Mouse (Mus musculus): Measurements from ENCODE around the gene Olfr1416. TPM values are rescaled to one million over a fixed set of nuclear protein-coding genes. Genes with fewer than 3 reads are reported as not detected.
"Not testable (repeated sequence)": the region's sequence is repeated elsewhere in the genome, so short reads cannot be mapped to it uniquely, and the experiment has no call there.

The Olfr1416 gene
- polyA plus RNA-seq (2016; fragmentation: Nextera tagmentation; extraction: Ambion mirVana) = not detected in 2 replicates

DNA sequence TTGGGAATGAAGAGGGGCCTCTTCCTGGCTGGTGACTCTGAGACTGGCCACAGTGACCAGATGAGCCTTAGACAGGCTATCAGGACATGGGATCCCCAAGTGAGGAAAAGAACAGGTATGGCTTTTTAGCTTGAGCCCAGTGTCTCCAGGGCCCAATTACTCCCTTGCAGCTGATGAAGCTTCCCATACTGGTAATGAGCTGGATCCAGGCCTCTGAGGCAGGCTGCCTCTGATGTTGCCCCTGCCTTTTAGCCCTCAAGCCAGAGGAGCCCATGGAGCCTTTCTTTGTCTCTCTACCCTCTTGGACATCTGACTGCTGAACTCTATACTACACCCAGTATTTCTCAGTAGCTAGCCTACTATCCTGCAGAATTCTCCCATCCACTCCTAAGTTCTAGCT is at the start of gene Olfr1416:
Gene Olfr1416, minus strand, starts transcription at position 101 of the 400 bp plus-strand sequence.
- H3K36me3 ChIP-seq (replicated peaks) = no peaks in the 10 kb centered on the region
- peaks cover 10% of the 10 kb centered on the region; the same call in 1 of the 2 replicates for H3K9me3 ChIP-seq
- H3K9ac ChIP-seq = no peak within 1 kb of the TSS
- no peak within 1 kb of the TSS for H3K4me2 ChIP-seq
- ATAC-seq (ENCODE audit: low FRiP score) = no peak
- no peaks in the 10 kb centered on the region for H3K4me1 ChIP-seq
- H3K27me3 ChIP-seq = 0 out of 2 replicates have a peak, but pooled peaks cover 14% of the 10 kb centered on the region
- H3K4me3 ChIP-seq (replicated peaks) = no peak within 1 kb of the TSS
- H3K27ac ChIP-seq = no peak within 1 kb of the TSS

DNA sequence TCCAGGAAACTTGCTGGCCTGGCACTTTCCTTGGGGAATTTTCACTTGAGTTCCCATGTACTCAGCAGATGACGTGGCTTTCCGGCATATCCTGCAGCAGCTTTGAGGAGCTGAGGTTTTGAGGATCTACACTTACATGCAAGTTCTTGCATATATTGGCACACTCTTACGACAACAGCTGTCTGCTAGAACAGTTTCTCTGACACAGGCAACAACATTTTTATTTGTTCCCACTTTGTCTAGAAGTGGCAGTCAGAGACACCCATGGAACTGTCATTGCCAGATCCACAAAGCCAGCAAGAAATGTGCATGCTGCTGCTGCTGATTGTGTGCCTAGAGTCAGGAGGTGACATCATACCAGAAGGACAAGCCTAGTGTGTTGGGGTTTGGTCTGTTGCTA is 38.9 kb upstream of the Olfr1416 start:
- Histone ChIP-seq H3K36me3 (replicated peaks) (no peaks in the 10 kb centered on the region), H3K27me3 (0 out of 2 replicates have a peak, but pooled peaks cover 3% of the 10 kb centered on the region), H3K27ac (no peak overlapping the region), H3K4me2 (no peak overlapping the region), H3K4me3 (replicated peaks) (no peak overlapping the region), H3K9me3 (no peaks in the 10 kb centered on the region), H3K4me1 (0 out of 2 replicates have a peak, but pooled peaks cover 2% of the 10 kb centered on the region), H3K9ac (no peak overlapping the region)
- ATAC-seq (ENCODE audit: low FRiP score) = no peak
- WGBS = 92% methylated on average over 3 of the region's 3 CpGs

DNA sequence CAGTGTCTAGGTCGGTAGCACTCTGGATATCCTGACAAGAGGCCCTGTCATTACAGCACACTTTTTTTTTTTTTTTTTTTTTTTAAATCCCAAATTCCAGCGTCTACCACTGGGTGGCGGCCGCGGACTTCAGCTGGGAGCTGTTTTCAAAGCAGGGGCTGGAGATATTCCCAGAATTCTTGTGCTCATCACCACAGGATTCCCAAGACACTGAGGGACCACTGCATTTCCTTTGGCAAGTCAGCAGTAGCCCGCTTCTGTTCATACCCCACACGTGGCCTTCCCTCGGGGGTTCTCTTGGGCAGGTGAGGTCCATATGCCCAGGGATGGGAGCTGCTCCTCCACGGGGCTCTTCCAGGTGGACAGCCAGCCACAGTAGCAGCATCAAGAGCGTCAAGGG is 36.5 kb upstream of the Olfr1416 start:
- no peak overlapping the region for H3K27ac ChIP-seq
- no peaks in the 10 kb centered on the region for H3K36me3 ChIP-seq (replicated peaks)
- no peak overlapping the region for H3K4me3 ChIP-seq (replicated peaks)
- no peak for ATAC-seq (ENCODE audit: low FRiP score)
- H3K9ac ChIP-seq = no peak overlapping the region
- H3K9me3 ChIP-seq = no peaks in the 10 kb centered on the region
- 0 out of 2 replicates have a peak, but pooled peaks cover 2% of the 10 kb centered on the region for H3K4me1 ChIP-seq
- 27% methylated on average over 10 of the region's 10 CpGs for WGBS
- H3K27me3 ChIP-seq = 0 out of 2 replicates have a peak, but pooled peaks cover 3% of the 10 kb centered on the region
- H3K4me2 ChIP-seq = no peak overlapping the region

DNA sequence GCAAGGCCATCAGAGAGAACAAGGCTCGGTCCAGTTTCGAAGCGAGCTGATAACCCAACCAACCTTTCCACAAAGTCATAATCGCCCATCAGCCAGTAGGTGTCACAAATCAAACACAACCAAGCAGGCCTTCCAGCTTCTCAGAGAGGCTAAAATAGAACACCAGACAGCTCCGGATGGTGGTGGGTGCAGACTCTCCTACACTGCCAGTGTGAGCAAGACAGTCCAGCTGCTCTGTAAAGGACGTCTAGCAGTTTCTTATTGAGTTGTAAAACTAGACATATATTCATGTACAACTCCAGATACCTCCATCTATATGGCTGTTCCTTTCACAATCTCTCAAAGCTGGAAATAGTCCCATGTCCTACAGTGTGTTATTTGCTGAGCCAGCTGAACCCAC is 34.1 kb upstream of the Olfr1416 start:
- Histone ChIP-seq H3K4me1 (0 out of 2 replicates have a peak, but pooled peaks cover 2% of the 10 kb centered on the region), H3K4me3 (replicated peaks) (no peak overlapping the region), H3K4me2 (no peak overlapping the region), H3K9ac (no peak overlapping the region), H3K27me3 (0 out of 2 replicates have a peak, but pooled peaks cover 3% of the 10 kb centered on the region), H3K27ac (no peak overlapping the region), H3K9me3 (no peaks in the 10 kb centered on the region), H3K36me3 (replicated peaks) (no peaks in the 10 kb centered on the region)
- no peak for ATAC-seq (ENCODE audit: low FRiP score)
- WGBS = 88% methylated on average over 6 of the region's 6 CpGs

DNA sequence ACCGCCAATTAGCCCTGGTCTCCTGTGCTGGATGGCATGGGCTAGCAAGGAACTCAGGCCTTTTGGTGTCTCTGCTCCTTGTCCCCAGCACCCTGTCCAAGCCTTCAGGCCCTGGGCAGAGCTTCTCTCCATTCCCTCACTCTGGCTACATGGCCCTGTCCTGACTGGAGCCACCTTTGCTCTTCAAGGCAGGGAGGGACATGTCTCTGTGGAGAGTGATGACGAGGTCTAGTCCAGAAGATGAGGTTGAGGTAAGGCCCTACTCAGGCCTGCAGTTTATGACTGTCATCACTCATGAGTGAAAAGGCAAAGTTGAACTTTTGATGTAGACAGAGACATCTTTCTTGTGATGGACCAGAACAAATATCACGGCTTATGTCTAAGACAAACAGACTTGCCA is 33.6 kb upstream of the Olfr1416 start, which contains the start of gene Olfr1414:
Gene Olfr1414, minus strand, starts transcription at position 101 of the 400 bp plus-strand sequence.
- no peak within 1 kb of the TSS for H3K4me2 ChIP-seq
- H3K27ac ChIP-seq = no peak within 1 kb of the TSS
- no peak within 1 kb of the TSS for H3K4me3 ChIP-seq (replicated peaks)
- no peaks in the 10 kb centered on the region for H3K36me3 ChIP-seq (replicated peaks)
- no peak for ATAC-seq (ENCODE audit: low FRiP score)
- H3K27me3 ChIP-seq = 0 out of 2 replicates have a peak, but pooled peaks cover 3% of the 10 kb centered on the region
- no peaks in the 10 kb centered on the region for H3K9me3 ChIP-seq
- no peak within 1 kb of the TSS for H3K9ac ChIP-seq
- 0 out of 2 replicates have a peak, but pooled peaks cover 2% of the 10 kb centered on the region for H3K4me1 ChIP-seq
- 86% methylated on average over 3 of the region's 3 CpGs for WGBS

DNA sequence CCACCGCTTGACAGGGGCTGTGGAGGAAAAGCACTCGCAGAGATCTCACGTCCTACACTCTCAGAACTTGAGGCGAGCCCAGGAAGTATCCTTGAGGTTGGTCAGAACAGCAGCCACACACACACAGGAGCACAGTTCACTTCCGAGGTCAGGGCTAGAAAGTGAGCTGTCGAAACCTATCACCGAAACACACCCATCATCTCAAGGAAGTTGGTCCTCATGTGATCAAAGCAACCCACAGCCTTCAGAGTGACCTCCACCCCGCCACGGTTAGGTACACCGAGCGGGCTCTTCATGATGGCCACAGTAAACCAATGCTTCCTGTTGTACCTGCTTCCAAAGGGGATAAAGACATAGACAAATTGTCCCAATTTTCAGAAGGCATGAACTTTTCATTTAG is 30.5 kb upstream of the Olfr1416 start:
- Histone ChIP-seq H3K4me3 (replicated peaks) (no peak overlapping the region), H3K9ac (no peak overlapping the region), H3K27me3 (0 out of 2 replicates have a peak, but pooled peaks cover 3% of the 10 kb centered on the region), H3K27ac (no peak overlapping the region), H3K4me1 (no peaks in the 10 kb centered on the region), H3K36me3 (replicated peaks) (no peaks in the 10 kb centered on the region), H3K9me3 (no peaks in the 10 kb centered on the region), H3K4me2 (no peak overlapping the region)
- no peak for ATAC-seq (ENCODE audit: low FRiP score)
- 87% methylated on average over 11 of the region's 11 CpGs for WGBS

DNA sequence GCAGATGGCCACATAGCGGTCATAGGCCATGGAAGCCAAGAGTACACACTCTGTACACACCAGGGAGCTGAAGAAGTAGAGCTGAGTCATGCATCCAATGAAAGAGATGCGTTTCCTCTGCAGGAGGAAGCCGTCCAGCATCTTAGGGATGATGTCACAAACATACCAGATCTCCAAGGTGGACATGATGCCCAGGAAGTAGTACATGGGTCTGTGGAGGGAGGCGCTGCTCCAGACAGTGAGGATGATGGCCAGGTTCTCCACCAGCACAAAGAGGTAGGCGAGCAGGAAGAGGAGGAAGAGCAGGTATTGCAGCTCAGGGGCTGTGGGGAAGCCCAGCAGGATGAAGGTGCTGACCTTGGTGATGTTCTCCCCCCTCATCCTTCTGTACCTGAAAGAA is 26.7 kb upstream of the Olfr1416 start:
- not testable (repeated sequence) for H3K36me3 ChIP-seq (replicated peaks); H3K9ac ChIP-seq; H3K4me3 ChIP-seq (replicated peaks); H3K4me1 ChIP-seq; H3K9me3 ChIP-seq; H3K27ac ChIP-seq; ATAC-seq (ENCODE audit: low FRiP score); H3K27me3 ChIP-seq; H3K4me2 ChIP-seq
- 87% methylated on average over 5 of the region's 5 CpGs for WGBS

DNA sequence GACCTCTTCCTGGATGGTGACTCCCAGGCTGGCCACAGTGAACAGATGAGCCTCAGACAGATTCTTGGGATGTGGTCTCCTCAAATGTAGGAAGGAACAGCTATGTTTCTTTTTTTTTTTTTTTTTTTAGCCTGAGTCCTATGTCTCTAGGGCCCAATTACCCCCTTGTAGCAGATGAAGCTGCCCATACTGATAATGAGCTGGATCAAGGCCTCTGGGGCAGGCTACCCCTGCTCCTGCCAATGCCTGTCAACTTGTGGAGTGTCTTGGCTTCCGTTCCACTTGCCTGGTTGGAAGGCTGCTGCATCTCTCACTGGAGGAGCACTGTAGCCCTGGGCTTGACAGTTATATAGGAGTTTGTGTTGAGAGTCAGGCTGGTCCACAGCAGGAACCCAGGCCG is 11.1 kb upstream of the Olfr1416 start, which contains the start of gene Olfr1415:
Gene Olfr1415, minus strand, starts transcription at position 101 of the 400 bp plus-strand sequence.
- no peak within 1 kb of the TSS for H3K27ac ChIP-seq
- 92% methylated on average over 2 of the region's 2 CpGs for WGBS
- H3K36me3 ChIP-seq (replicated peaks) = no peaks in the 10 kb centered on the region
- H3K27me3 ChIP-seq = no peaks in the 10 kb centered on the region
- no peaks in the 10 kb centered on the region for H3K9me3 ChIP-seq
- H3K9ac ChIP-seq = no peak within 1 kb of the TSS
- H3K4me2 ChIP-seq = no peak within 1 kb of the TSS
- ATAC-seq (ENCODE audit: low FRiP score) = no peak
- no peaks in the 10 kb centered on the region for H3K4me1 ChIP-seq
- no peak within 1 kb of the TSS for H3K4me3 ChIP-seq (replicated peaks)

DNA sequence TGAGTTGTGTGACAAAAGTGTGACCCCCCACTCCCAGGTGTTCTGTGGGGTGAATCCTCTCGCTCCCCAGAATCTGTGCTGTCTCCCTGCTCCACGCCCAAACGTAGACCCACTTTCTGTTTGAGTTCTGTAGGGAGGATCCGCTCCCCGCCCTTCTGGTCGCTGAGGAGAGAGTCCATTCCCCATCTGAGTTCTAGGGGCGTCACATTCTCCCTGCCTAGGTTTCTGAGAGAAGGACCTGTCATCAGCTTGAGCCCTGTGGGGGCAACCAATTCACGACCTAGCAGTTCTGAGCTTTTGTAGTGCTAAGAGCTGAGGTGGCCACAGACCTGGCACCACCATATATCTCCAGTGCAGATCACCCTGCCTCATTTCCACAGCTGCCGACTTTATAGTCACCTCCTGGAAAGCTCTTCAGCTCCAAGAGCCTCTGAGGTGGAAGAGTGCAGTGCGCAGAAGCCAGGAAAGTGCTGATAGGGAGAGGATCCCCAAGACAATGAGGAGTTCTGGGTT is 10.8 kb downstream of the Olfr1416 start:
- 5% methylated on average over 10 of the region's 10 CpGs for WGBS
- no peak; the same call in 1 of the 2 replicates for ATAC-seq (ENCODE audit: low FRiP score)
- peak overlapping the region; percentile 97 for H3K4me3 ChIP-seq (replicated peaks)
- peak overlapping the region; percentile 86 for H3K4me2 ChIP-seq
- no peaks in the 10 kb centered on the region for H3K9me3 ChIP-seq
- H3K36me3 ChIP-seq (replicated peaks) = peaks cover 19% of the 10 kb centered on the region
- peak overlapping the region; percentile 90 for H3K9ac ChIP-seq
- peaks cover 15% of the 10 kb centered on the region for H3K4me1 ChIP-seq
- no peak overlapping the region for H3K27ac ChIP-seq
- peaks cover 9% of the 10 kb centered on the region for H3K27me3 ChIP-seq

DNA sequence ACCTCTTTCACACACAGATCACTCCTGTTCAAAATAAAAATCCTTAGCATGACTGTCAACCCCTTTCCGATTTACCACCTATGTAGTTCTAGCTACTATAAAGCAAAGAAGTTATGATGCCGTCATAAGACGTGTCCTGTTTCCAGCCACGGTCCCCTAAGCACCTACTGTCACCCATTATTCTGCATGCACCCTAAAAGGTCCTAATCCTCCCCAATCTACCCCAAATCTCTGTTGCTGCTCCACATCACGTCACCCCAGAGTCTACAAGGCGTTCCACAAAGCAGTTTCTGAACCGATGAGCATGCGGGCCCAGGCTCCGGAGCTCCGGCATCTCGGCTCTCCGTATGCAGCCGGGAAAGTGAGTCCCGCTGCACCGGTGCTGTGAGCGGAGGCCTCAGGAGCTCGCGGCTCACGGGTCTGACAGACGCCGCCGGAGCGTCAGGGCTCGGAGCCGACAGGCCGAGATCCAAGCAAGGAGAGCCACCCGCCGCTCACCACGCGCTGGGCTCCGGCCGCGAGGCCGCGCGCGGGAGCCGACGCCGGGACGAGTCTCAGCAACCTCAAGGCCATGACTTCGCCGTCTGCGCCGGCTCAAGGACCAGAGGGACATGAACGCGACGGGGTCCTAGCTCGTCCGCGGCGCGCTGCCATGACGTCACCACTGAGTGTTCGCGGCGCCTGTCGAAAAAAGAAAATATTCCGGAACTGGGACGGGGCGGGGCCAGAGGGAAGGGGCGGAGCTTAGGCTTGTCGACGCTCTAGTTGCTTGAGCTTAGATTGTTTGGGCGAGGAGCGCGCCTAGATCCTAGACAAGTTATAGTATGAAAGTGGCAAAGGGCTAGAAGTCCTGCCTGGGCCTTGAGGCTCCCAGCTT is 11.5 kb downstream of the Olfr1416 start, which contains the start of gene Ndufa10:
Gene Ndufa10, minus strand, starts transcription at position 696 of the 877 bp plus-strand sequence.
- H3K9me3 ChIP-seq = no peaks in the 10 kb centered on the region
- H3K4me2 ChIP-seq = peak within 1 kb of the TSS; percentile 86
- peaks cover 26% of the 10 kb centered on the region for H3K36me3 ChIP-seq (replicated peaks)
- peaks cover 3% of the 10 kb centered on the region; the same call in 1 of the 2 replicates for H3K27me3 ChIP-seq
- peak; percentile 96 for ATAC-seq (ENCODE audit: low FRiP score)
- H3K27ac ChIP-seq = peak within 1 kb of the TSS; percentile 59
- WGBS = 1% methylated on average over 67 of the region's 67 CpGs
- peak within 1 kb of the TSS; percentile 97 for H3K4me3 ChIP-seq (replicated peaks)
- H3K4me1 ChIP-seq = peaks cover 15% of the 10 kb centered on the region
- H3K9ac ChIP-seq = peak within 1 kb of the TSS; percentile 90

DNA sequence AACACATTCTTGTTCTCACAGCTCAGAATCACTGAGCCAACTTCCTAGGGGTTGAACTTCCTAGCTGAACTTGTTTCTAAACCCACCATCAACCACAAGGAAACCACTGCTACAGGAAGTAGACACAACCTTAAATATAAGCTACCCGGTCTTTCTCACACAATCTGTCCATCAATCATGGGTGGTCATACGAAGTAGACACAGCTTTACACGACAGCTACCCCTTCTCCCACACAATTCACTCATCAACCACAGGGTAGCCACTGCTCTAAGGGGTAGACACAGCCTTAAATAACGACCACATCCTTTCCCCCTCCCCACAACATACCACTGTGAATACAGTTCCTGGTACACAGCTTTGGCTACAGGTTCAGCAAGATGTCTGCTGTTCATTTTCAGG is 16.0 kb downstream of the Olfr1416 start:
- no peak for ATAC-seq (ENCODE audit: low FRiP score)
- Histone ChIP-seq H3K36me3 (replicated peaks) (peaks cover 71% of the 10 kb centered on the region), H3K4me2 (no peak overlapping the region), H3K9me3 (no peaks in the 10 kb centered on the region), H3K4me1 (peaks cover 10% of the 10 kb centered on the region), H3K4me3 (replicated peaks) (no peak overlapping the region), H3K27ac (no peak overlapping the region), H3K27me3 (no peaks in the 10 kb centered on the region), H3K9ac (no peak overlapping the region)
- WGBS = 87% methylated on average over 4 of the region's 4 CpGs

DNA sequence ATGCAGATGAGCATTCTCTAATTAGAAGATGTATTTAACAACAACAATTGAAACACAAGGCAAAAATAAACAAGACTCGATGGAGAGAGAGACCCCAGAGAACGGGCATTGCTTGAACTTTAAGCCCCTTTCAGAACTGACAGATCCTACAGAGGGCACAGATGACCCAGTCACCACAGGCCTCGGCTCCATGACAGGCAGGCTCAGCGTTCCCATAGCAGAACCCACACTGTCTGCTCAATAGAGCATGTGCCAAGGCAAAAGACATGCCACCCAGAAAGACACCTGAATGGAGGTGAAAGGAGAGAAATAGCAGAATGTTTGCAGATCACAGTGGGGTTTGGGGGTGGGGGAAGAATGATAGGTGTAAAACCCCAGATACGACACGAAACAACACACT is 26.5 kb downstream of the Olfr1416 start:
- no peaks in the 10 kb centered on the region for H3K9me3 ChIP-seq
- no peak overlapping the region for H3K4me3 ChIP-seq (replicated peaks)
- H3K36me3 ChIP-seq (replicated peaks) = peaks cover 80% of the 10 kb centered on the region
- no peaks in the 10 kb centered on the region for H3K27me3 ChIP-seq
- H3K4me2 ChIP-seq = no peak overlapping the region
- H3K9ac ChIP-seq = no peak overlapping the region
- ATAC-seq (ENCODE audit: low FRiP score) = no peak
- H3K4me1 ChIP-seq = no peaks in the 10 kb centered on the region
- 92% methylated on average over 6 of the region's 6 CpGs for WGBS
- H3K27ac ChIP-seq = no peak overlapping the region

Measured in forebrain, embryonic 12.5 days (tissue).